Mouse (Mus musculus): Measurements from ENCODE around the gene Tab1. TPM values are rescaled to one million over a fixed set of nuclear protein-coding genes. Genes with fewer than 3 reads are reported as not detected.

Tab1 gene
- polyA plus RNA-seq, 1 experiment from 2014 or later, result 31.1 TPM

DNA sequence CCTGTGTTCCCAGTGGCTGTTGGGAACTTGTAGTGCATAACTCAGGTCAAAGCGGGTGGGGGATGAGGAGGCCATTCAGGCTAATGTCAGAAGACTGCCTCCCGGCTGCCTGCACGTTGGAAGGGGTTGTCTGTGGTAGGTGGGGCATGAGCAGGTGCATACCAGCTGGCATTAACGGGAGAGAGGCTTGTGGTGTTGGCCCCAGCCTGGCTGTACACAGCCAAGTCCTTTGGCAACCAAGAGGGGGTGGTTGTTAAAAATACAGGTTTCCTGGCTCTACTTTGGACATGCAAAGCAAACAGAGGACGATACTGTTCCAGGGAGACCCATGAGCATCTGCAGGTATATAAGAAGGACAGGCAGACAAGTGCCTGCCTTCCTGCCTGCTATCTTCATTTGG is 32.5 kb downstream of the Tab1 start:
- H3K36me3 ChIP-seq, result peaks cover 35% of the 10 kb centered on the region
- no peak overlapping the region for H3K4me2 ChIP-seq
- no peak overlapping the region for H3K4me3 ChIP-seq
- no peaks in the 10 kb centered on the region for H3K9me3 ChIP-seq
- H3K27ac ChIP-seq (replicated peaks), result no peak overlapping the region
- H3K27me3 ChIP-seq (replicated peaks), result 0 out of 2 replicates have a peak, but pooled peaks cover 6% of the 10 kb centered on the region
- WGBS, result 51% methylated on average over 5 of the region's 5 CpGs
- no peak for ATAC-seq (ENCODE audit: extremely low read depth, insufficient number of reproducible peaks, low FRiP score, low TSS enrichment)
- no peak overlapping the region for H3K9ac ChIP-seq
- peaks cover 8% of the 10 kb centered on the region; the same call in 1 of the 2 replicates for H3K4me1 ChIP-seq

DNA sequence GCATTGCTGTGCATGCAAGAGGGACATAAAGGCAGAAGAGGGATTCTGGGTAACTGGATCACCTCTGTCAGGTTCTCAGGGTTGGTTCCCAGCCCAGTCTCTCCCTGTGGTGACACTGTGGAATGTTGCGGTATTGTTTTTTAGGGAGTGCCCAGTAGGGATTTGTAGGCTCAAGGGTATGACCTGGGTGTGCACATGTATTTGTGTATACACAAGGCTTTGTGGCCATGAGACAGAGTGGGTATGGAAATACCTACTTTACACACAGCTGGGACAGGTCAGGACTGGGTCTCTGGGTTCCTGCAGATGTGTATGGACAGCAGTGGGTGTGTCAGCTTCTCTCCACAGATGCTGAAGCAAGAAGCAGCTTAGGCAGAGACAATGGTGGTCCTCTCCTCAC is 36.6 kb downstream of the Tab1 start:
- H3K9ac ChIP-seq, result no peak overlapping the region
- H3K27ac ChIP-seq (replicated peaks), result no peak overlapping the region
- ATAC-seq (ENCODE audit: extremely low read depth, insufficient number of reproducible peaks, low FRiP score, low TSS enrichment), result no peak
- 90% methylated on average over 1 of the region's 1 CpGs for WGBS
- H3K4me2 ChIP-seq, result no peak overlapping the region
- H3K36me3 ChIP-seq, result no peaks in the 10 kb centered on the region
- no peak overlapping the region for H3K4me3 ChIP-seq
- peaks cover 40% of the 10 kb centered on the region for H3K27me3 ChIP-seq (replicated peaks)
- H3K4me1 ChIP-seq, result peaks cover 24% of the 10 kb centered on the region
- no peaks in the 10 kb centered on the region for H3K9me3 ChIP-seq

DNA sequence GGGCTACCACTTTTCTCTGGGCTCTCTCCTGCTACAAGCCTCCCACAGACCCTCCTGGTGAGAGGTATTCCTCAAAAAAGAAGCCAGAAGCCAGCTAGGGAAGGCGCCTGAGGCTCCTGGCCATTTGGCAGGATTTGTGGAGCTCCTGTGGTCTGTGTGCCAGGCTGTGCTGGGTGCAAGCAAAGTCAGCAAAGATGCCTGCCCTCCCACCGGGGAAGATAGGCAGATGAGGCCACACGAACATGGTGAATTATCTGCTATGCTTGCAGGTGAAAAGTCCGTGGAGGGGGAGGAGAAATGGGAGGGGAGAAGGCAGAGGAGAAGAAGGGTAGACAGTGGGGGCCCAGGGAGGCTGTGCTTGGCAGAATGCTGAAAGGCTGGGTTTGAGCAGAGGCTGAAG is 37.4 kb downstream of the Tab1 start:
- Histone ChIP-seq H3K9ac (no peak overlapping the region), H3K27me3 (replicated peaks) (peaks cover 48% of the 10 kb centered on the region), H3K36me3 (no peaks in the 10 kb centered on the region), H3K27ac (replicated peaks) (no peak overlapping the region), H3K4me2 (no peak overlapping the region), H3K4me1 (peaks cover 32% of the 10 kb centered on the region), H3K9me3 (no peaks in the 10 kb centered on the region), H3K4me3 (no peak overlapping the region)
- 33% methylated on average over 4 of the region's 4 CpGs for WGBS
- ATAC-seq (ENCODE audit: extremely low read depth, insufficient number of reproducible peaks, low FRiP score, low TSS enrichment), result no peak

DNA sequence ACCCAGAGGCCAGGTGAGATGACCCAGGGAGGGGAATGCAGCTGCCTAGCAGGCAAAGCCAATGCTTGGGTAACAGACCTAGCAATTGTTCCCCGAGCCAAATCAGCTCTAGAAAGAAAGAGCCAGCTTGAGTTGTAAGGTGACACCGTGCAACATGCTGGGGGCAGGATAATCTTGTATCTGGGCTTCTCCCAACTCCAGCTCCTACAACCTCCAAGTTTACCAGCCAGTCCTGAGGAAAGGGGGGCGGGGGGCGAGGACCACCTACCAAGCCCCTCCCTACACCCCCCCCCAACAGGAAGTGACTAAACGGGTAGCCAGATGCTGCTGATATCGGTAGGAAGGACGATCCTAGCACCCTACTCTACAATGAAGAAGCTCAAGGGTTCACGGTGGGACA is 38.4 kb downstream of the Tab1 start:
- H3K4me2 ChIP-seq, result peak overlapping the region; percentile 14; the same call in 1 of the 2 replicates

DNA sequence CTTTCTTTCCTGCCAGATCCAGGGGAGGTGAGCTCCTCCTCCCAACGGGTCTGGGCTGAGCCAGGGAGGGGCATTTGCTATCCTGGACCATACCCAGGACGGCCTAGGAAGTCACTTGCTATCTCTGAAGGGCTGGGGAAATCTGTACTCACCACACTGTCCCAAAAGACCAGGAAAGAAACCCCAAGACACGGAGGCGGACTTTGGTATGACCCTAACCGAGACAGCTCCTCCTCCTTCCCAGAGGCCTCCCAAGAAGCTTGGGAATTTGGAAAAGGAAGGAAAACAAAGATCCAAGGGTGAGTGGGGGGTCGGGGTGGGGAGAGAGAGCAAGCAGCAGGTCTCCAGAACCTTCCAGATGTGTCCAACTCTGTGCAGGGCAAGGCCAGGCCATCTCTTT is 38.9 kb downstream of the Tab1 start:
- Histone ChIP-seq H3K27ac (replicated peaks) (no peak overlapping the region), H3K27me3 (replicated peaks) (peaks cover 58% of the 10 kb centered on the region), H3K36me3 (no peaks in the 10 kb centered on the region), H3K4me2 (peak overlapping the region; percentile 14; the same call in 1 of the 2 replicates), H3K9ac (no peak overlapping the region), H3K4me1 (peaks cover 35% of the 10 kb centered on the region), H3K9me3 (no peaks in the 10 kb centered on the region), H3K4me3 (no peak overlapping the region)
- WGBS, result 13% methylated on average over 6 of the region's 6 CpGs
- no peak for ATAC-seq (ENCODE audit: extremely low read depth, insufficient number of reproducible peaks, low FRiP score, low TSS enrichment)

More for the DNA sequence above, 38.4 kb downstream of the Tab1 start:
- Histone ChIP-seq H3K27ac (replicated peaks) (no peak overlapping the region), H3K4me1 (peaks cover 32% of the 10 kb centered on the region), H3K36me3 (no peaks in the 10 kb centered on the region), H3K9me3 (no peaks in the 10 kb centered on the region), H3K27me3 (replicated peaks) (peaks cover 56% of the 10 kb centered on the region), H3K4me3 (no peak overlapping the region), H3K9ac (no peak overlapping the region)
- ATAC-seq (ENCODE audit: extremely low read depth, insufficient number of reproducible peaks, low FRiP score, low TSS enrichment), result no peak
- 2% methylated on average over 8 of the region's 8 CpGs for WGBS

DNA sequence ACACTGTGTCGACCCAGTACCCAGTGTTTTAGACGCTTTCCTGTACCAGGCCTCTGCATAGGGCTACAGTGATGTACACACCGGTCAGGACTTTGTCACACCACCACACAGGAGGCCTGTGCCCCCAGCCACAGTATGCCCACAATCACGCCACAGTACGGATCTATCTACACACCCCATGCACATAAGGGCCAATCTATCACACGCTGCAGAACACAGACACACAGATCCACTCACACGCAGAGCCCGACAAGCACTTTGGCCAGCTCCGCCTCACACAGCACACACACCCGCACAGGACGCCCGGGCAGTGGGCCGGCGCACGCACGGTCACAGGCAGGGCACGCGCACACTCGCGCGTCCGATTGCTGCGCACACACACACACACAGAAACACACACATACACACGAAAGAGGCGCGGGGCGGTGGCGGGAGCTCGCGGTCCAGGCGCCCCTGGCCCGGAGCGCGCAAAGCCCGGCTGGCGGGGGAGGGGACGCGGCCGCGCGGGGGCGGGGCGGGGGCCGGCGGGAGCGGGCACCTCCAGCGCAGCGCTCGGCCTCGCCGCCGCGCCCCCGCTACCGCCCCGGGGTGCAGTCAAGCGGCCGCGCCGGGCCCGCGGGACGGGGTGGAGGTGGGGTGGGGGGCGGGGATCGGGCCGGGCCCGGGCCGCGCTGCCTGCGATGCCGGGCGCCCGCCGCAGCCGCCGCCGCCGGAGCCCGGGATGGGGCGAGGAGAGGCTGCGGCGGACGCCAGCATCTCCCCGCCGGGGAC is 40.3 kb downstream of the Tab1 start, which contains the start of gene Mgat3:
TSS of gene Mgat3 (plus strand) at position 721 of the 771 bp plus-strand sequence.
- H3K4me1 ChIP-seq, result peaks cover 38% of the 10 kb centered on the region
- WGBS, result 5% methylated on average over 60 of the region's 85 CpGs
- H3K4me2 ChIP-seq, result peak within 1 kb of the TSS; percentile 99
- H3K27ac ChIP-seq (replicated peaks), result peak within 1 kb of the TSS; percentile 32
- peaks cover 58% of the 10 kb centered on the region for H3K27me3 ChIP-seq (replicated peaks)
- peak; percentile 21 for ATAC-seq (ENCODE audit: extremely low read depth, insufficient number of reproducible peaks, low FRiP score, low TSS enrichment)
- peak within 1 kb of the TSS; percentile 88 for H3K9ac ChIP-seq
- no peaks in the 10 kb centered on the region for H3K36me3 ChIP-seq
- peak within 1 kb of the TSS; percentile 79 for H3K4me3 ChIP-seq
- H3K9me3 ChIP-seq, result no peaks in the 10 kb centered on the region

DNA sequence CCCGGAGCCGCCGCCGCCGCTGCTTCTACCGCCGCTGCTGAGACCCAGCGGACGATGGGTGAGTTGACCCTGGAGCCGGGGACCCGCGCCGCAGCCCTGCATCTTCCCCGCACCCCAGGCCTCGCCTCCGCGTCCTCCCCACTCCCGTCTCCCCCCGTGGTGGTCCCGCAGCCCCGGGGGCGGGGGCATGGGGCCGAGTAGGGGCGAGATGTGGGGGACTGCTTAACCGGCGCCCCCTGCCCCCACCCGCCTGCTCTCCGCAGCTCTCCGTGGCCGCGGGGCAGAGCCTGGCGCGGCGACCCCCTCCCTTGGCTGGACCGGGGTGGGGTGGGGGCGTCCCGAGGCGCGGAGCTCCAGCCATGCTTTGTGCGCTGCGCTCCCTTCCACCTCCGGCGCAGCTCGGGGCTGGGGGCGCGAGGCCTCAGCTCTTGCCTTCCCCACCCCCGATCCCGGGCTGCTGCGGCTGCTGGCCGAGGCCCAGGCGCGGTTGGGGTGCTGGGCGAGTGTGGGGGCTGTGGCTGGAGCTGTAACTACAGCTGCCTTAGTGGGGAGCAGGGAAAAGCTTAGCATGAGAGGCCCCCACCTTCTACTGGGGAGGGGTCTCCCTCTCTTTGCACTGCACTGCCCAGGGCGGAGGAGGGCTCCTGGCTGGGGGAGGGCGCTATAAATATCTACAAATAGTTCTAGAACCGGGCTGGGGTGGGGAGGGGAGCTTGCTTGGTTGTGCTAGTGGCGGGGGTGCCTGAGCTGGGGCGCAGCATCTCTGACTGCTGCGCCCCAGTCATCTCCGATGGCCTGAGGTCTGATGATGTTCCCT is 41.1 kb downstream of the Tab1 start:
- ATAC-seq (ENCODE audit: extremely low read depth, insufficient number of reproducible peaks, low FRiP score, low TSS enrichment), result no peak
- H3K36me3 ChIP-seq, result no peaks in the 10 kb centered on the region
- peak overlapping the region; percentile 88 for H3K9ac ChIP-seq
- no peaks in the 10 kb centered on the region for H3K9me3 ChIP-seq
- WGBS, result 1% methylated on average over 54 of the region's 60 CpGs
- H3K4me1 ChIP-seq, result peaks cover 38% of the 10 kb centered on the region
- peak overlapping the region; percentile 79 for H3K4me3 ChIP-seq
- peak overlapping the region; percentile 99 for H3K4me2 ChIP-seq
- H3K27ac ChIP-seq (replicated peaks), result peak overlapping the region; percentile 32; the same call in 1 of the 2 replicates
- H3K27me3 ChIP-seq (replicated peaks), result peaks cover 58% of the 10 kb centered on the region

DNA sequence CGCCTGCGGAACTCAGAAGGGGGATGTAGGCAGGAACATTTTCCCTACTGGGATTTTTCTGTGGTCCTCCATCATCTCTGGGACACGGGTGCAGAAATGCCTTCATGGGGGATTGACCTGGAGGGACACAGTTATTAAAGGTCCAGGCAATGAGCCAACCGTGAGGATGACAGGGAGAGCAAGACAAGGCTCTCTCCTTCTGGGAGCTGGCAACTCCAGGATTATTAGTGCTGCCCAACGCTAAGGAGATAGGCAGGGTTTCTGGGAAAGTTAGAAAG is 41.6 kb downstream of the Tab1 start:
- WGBS, result 3% methylated on average over 5 of the region's 5 CpGs
- H3K4me2 ChIP-seq, result peak overlapping the region; percentile 99
- H3K36me3 ChIP-seq, result no peaks in the 10 kb centered on the region
- H3K27me3 ChIP-seq (replicated peaks), result peaks cover 58% of the 10 kb centered on the region
- H3K9me3 ChIP-seq, result no peaks in the 10 kb centered on the region
- peak overlapping the region; percentile 88 for H3K9ac ChIP-seq
- H3K27ac ChIP-seq (replicated peaks), result 0 out of 2 replicates have a peak overlapping the region, but pooled peaks have one; percentile 32
- peak overlapping the region; percentile 79 for H3K4me3 ChIP-seq
- H3K4me1 ChIP-seq, result peaks cover 38% of the 10 kb centered on the region
- no peak for ATAC-seq (ENCODE audit: extremely low read depth, insufficient number of reproducible peaks, low FRiP score, low TSS enrichment)

DNA sequence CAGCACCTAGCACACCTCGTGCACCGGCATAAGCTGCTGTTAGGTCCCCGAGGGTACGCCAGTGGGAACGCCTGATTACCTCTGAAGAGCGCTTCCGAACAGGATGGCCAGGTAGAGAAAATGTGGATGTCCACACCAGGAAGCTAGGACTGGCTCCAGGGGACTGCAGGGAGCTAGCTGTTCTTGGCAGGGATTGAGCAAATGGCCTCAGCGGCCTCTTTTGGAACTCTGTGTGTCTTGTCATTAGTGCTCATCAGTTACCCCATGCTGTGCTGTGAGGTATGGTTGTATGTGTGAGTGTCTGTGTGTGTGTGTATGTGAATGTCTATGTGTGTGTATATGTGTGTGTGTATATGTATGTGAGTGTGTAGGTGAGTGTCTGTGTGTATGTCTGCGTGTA is 42.4 kb downstream of the Tab1 start:
- Histone ChIP-seq H3K27ac (replicated peaks) (no peak overlapping the region), H3K4me1 (peaks cover 38% of the 10 kb centered on the region), H3K27me3 (replicated peaks) (peaks cover 52% of the 10 kb centered on the region), H3K9ac (no peak overlapping the region), H3K36me3 (no peaks in the 10 kb centered on the region), H3K4me3 (peak overlapping the region; percentile 79; the same call in 1 of the 2 replicates), H3K9me3 (no peaks in the 10 kb centered on the region), H3K4me2 (peak overlapping the region; percentile 99)
- 71% methylated on average over 9 of the region's 9 CpGs for WGBS
- no peak for ATAC-seq (ENCODE audit: extremely low read depth, insufficient number of reproducible peaks, low FRiP score, low TSS enrichment)

DNA sequence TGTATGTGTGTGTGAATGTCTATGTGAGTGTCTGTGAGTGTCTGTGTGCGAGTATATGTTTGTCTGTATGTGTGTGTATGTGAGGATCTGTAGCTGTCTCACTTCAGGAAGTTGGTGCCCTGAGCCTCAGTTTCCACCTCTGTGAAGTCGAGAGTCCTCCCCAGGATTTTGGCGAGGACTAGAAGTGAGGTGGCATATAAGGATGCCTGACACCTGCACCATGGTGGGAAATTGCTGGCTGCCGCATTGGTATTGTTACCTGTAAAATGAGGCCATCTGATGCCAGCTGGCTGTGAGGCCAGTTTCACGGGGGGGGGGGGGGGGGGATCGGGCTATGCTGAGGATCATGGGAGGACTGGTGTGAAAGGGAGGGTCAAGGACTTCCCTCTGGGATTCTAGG is 42.8 kb downstream of the Tab1 start:
- WGBS, result 73% methylated on average over 6 of the region's 6 CpGs
- Histone ChIP-seq H3K4me2 (no peak overlapping the region), H3K36me3 (no peaks in the 10 kb centered on the region)

DNA sequence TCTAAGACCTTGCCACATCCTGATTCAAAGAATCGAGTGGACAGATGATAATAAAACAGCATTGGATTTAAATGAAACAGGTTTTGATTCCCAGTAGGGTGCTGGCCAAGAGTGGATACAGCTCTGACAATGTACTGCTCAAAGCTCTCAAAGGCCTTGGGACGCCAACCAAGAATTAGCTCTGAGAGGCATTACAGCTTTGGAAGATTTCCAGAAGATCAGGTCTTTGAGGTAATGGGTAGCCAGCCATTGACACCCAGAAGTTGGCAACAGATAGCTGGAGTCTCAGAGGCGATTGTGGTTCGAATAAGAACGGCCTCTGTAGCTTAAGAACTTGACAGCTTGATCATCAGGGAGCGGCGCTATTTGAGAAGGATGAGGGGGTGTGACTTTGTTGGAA is 48.6 kb downstream of the Tab1 start:
- whole genome bisulfite sequencing, result 85% methylated on average over 7 of the region's 7 CpGs
- Histone ChIP-seq H3K4me2 (no peak overlapping the region), H3K4me3 (no peak overlapping the region), H3K9me3 (peaks cover 5% of the 10 kb centered on the region), H3K9ac (no peak overlapping the region), H3K4me1 (peaks cover 5% of the 10 kb centered on the region), H3K27ac (replicated peaks) (no peak overlapping the region), H3K36me3 (0 out of 2 replicates have a peak, but pooled peaks cover 3% of the 10 kb centered on the region), H3K27me3 (replicated peaks) (no peaks in the 10 kb centered on the region)
- no peak for ATAC-seq (ENCODE audit: extremely low read depth, insufficient number of reproducible peaks, low FRiP score, low TSS enrichment)

More for the DNA sequence above, 42.8 kb downstream of the Tab1 start:
- Histone ChIP-seq H3K27me3 (replicated peaks) (peaks cover 48% of the 10 kb centered on the region), H3K9me3 (no peaks in the 10 kb centered on the region), H3K27ac (replicated peaks) (no peak overlapping the region), H3K4me3 (no peak overlapping the region), H3K9ac (no peak overlapping the region), H3K4me1 (peaks cover 38% of the 10 kb centered on the region)
- ATAC-seq (ENCODE audit: extremely low read depth, insufficient number of reproducible peaks, low FRiP score, low TSS enrichment), result no peak
